7 mouse cellular contexts compared by ENCODE assay signal in the genomic region with DNA sequence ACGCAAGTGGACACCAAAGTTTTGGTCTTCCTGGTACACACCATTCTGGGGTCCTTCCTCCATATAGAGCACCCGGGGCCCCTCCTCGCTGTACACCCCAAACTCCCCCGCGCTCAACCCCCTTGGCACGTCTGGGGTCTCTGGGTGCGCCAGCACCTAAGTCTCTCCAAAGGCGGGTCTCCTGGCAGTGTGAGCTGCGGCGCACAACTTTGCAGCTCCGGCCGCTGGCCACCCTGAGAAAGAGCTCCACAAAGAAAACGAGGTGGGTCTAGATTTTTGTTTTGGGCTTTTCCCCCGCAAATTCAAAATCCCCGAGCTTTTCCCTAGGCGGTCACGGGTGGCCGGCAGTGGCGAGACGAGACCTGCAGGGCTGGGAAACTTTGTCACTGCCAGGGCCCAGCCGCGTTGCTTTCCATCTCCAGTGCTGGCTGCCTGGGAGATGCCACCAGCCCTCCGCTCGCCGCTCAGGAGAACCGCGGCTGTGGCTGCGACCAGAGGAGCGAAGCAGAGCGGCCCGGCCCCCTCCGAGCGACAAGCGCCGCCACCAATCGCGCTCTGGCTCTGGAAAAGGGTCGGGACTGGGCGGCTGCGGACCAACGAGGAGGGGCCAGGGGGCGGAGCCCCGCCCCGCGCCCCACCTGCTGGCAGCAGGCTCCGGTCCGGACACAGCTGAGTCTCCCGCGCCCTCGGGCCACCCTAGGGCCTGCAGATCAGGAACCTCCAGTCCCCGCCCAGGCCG. TPM values are rescaled to one million over a fixed set of nuclear protein-coding genes. Genes with fewer than 3 reads are reported as not detected.
DNase-seq lines count a peak whose midpoint lies in the region; ATAC-seq and TF ChIP-seq lines count a peak whose summit lies in the region.

A gene (minus strand): TSS at position 474 of the 739 bp plus-strand sequence.

- no peak for TF ChIP-seq EP300 in stomach, postnatal 0 days (optimal IDR thresholded peaks at IDR 0.05)

- H3K27me3 ChIP-seq in forebrain, embryonic 13.5 days: peaks cover 25% of the 10 kb centered on the region
- H3K27me3 ChIP-seq in heart, embryonic 15.5 days: peaks cover 14% of the 10 kb centered on the region; the same call in 1 of the 2 replicates
- H3K27me3 ChIP-seq in myocyte (ENCODE audit: control insufficient read depth, insufficient read depth, insufficient read length): no peaks in the 10 kb centered on the region
- H3K27me3 ChIP-seq in stomach, postnatal 0 days (ENCODE audit: control insufficient read depth, insufficient read depth, low read length): no peaks in the 10 kb centered on the region

- no peak within 1 kb of the TSS for H3K27ac ChIP-seq in forebrain, embryonic 13.5 days
- peak within 1 kb of the TSS; percentile 50 for H3K27ac ChIP-seq in heart, embryonic 15.5 days
- H3K27ac ChIP-seq in stomach, postnatal 0 days (replicated peaks): peak within 1 kb of the TSS; percentile 70

- H3K4me3 ChIP-seq in forebrain, embryonic 13.5 days: peak within 1 kb of the TSS; percentile 52
- H3K4me3 ChIP-seq in heart, embryonic 15.5 days: peak within 1 kb of the TSS; percentile 53
- peak within 1 kb of the TSS; percentile 30 for H3K4me3 ChIP-seq in myocyte
- H3K4me3 ChIP-seq in stomach, postnatal 0 days (ENCODE audit: low read depth, low read length): peak within 1 kb of the TSS; percentile 60

- no peaks in the 10 kb centered on the region for H3K79me2 ChIP-seq in myocyte (ENCODE audit: control insufficient read depth, insufficient read depth)

- H3K4me2 ChIP-seq in forebrain, embryonic 13.5 days: peak within 1 kb of the TSS; percentile 97
- peak within 1 kb of the TSS; percentile 96 for H3K4me2 ChIP-seq in heart, embryonic 15.5 days
- peak within 1 kb of the TSS; percentile 86 for H3K4me2 ChIP-seq in myocyte (ENCODE audit: low read depth)
- H3K4me2 ChIP-seq in stomach, postnatal 0 days (replicated peaks; ENCODE audit: low read depth): peak within 1 kb of the TSS; percentile 90

- ATAC-seq in cerebellum, adult (ENCODE audit: insufficient number of reproducible peaks, low FRiP score, low TSS enrichment): peak; percentile 93
- peak; percentile 99 for ATAC-seq in forebrain, embryonic 13.5 days
- ATAC-seq in heart, embryonic 15.5 days (replicated peaks; ENCODE audit: insufficient number of reproducible peaks, insufficient read depth, low FRiP score, low read depth): peak; percentile 97
- ATAC-seq in stomach, postnatal 0 days (ENCODE audit: low FRiP score, low TSS enrichment): peak; percentile 96

- TF ChIP-seq POLR2A in myocyte (IDR thresholded peaks at IDR 0.05; ENCODE audit: insufficient read length, low read depth): peak; percentile 81

- under 1% methylated on average over 44 of the region's 52 CpGs for WGBS in forebrain, embryonic 13.5 days
- 1% methylated on average over 52 of the region's 52 CpGs for WGBS in heart, embryonic 15.5 days
- under 1% methylated on average over 52 of the region's 52 CpGs for WGBS in stomach, postnatal 0 days

- DNase-seq in kidney, postnatal 10 days: peak; percentile 98
- peak; percentile 81 for DNase-seq in liver
- peak; percentile 92 for DNase-seq in stomach, postnatal 0 days (ENCODE audit: low spot score)

- no peaks in the 10 kb centered on the region for H3K36me3 ChIP-seq in forebrain, embryonic 13.5 days (ENCODE audit: poor library complexity, severe bottlenecking)
- H3K36me3 ChIP-seq in heart, embryonic 15.5 days: no peaks in the 10 kb centered on the region
- no peaks in the 10 kb centered on the region for H3K36me3 ChIP-seq in myocyte (ENCODE audit: control insufficient read depth, insufficient read depth)
- no peaks in the 10 kb centered on the region for H3K36me3 ChIP-seq in stomach, postnatal 0 days (ENCODE audit: control insufficient read depth, insufficient read depth, low read length)

- no peaks in the 10 kb centered on the region for H3K9me3 ChIP-seq in forebrain, embryonic 13.5 days (replicated peaks)
- no peaks in the 10 kb centered on the region for H3K9me3 ChIP-seq in heart, embryonic 15.5 days (replicated peaks)
- no peaks in the 10 kb centered on the region for H3K9me3 ChIP-seq in stomach, postnatal 0 days (ENCODE audit: control insufficient read depth, low read length)

- H3K9ac ChIP-seq in forebrain, embryonic 13.5 days: peak within 1 kb of the TSS; percentile 66
- H3K9ac ChIP-seq in heart, embryonic 15.5 days: peak within 1 kb of the TSS; percentile 54
- H3K9ac ChIP-seq in stomach, postnatal 0 days (ENCODE audit: low read length): peak within 1 kb of the TSS; percentile 70

- peaks cover 13% of the 10 kb centered on the region for H3K4me1 ChIP-seq in forebrain, embryonic 13.5 days
- H3K4me1 ChIP-seq in heart, embryonic 15.5 days (replicated peaks): peaks cover 20% of the 10 kb centered on the region
- no peaks in the 10 kb centered on the region for H3K4me1 ChIP-seq in stomach, postnatal 0 days (replicated peaks; ENCODE audit: control insufficient read depth, insufficient read depth)

- no peak within 1 kb of the TSS for H3ac ChIP-seq in myocyte (ENCODE audit: control insufficient read depth, insufficient read length)

- peak; percentile 54 for TF ChIP-seq CTCF in stomach, postnatal 0 days (IDR thresholded peaks at IDR 0.05; ENCODE audit: low read depth)

TF ChIP-seq in myocyte, 11 proteins besides CTCF, POLR2A, EP300 and RAD21:
- peak in 1 of 3 experiments; percentile 59 for TF ChIP-seq MYOG (IDR thresholded peaks at IDR 0.05; ENCODE audit: control insufficient read depth in 1 of 3, insufficient read depth in 1 of 3, insufficient read length in 2 of 3, low read depth in 2 of 3)
- peak; percentile 75 for TF ChIP-seq POLR2AphosphoS2 (IDR thresholded peaks at IDR 0.05; ENCODE audit: insufficient read length, low read depth)
- no peak for TF ChIP-seq TCF12 (IDR thresholded peaks at IDR 0.05; ENCODE audit: insufficient read depth, poor library complexity, severe bottlenecking)
- peak in 1 of 3 experiments; percentile 49 for TF ChIP-seq MYOD1 (IDR thresholded peaks at IDR 0.05; ENCODE audit: control insufficient read depth in 1 of 3, insufficient read length in 2 of 3, low read depth in 2 of 3)
- no peak for TF ChIP-seq MAX (IDR thresholded peaks at IDR 0.05; ENCODE audit: low read depth)
TF ChIP-seq in myocyte: peak in this region for 3.

RNA-seq across cellular contexts. Expression of the gene that starts here (rescaled TPM):
- 4.6 and 6.2 TPM in 2 replicates for polyA plus RNA-seq in forebrain, embryonic 13.5 days (2015; fragmentation: Nextera tagmentation; extraction: Ambion mirVana)
- 16.0 and 22.0 TPM in 2 replicates for polyA plus RNA-seq in heart, embryonic 15.5 days (2015; fragmentation: Nextera tagmentation; extraction: Ambion mirVana)
- polyA plus RNA-seq in myocyte (2012; fragmentation: generic; extraction: Trizol): 16.4 TPM
- 20.5 and 21.8 TPM in 2 replicates for polyA plus RNA-seq in stomach, postnatal 0 days (2015; fragmentation: Nextera tagmentation; extraction: Ambion mirVana)
